Mouse (Mus musculus) urinary bladder, adult 18-20 months (tissue): ENCODE data around the gene Men1.

Experiments used
- DNase-seq, 2 experiments: peaks; one replicate each; pipeline ENCODE4 v3.0.0; 2022; ENCODE audit warnings: low spot score in 2 of 2, mixed read lengths in 2 of 2

The Men1 gene

DNA sequence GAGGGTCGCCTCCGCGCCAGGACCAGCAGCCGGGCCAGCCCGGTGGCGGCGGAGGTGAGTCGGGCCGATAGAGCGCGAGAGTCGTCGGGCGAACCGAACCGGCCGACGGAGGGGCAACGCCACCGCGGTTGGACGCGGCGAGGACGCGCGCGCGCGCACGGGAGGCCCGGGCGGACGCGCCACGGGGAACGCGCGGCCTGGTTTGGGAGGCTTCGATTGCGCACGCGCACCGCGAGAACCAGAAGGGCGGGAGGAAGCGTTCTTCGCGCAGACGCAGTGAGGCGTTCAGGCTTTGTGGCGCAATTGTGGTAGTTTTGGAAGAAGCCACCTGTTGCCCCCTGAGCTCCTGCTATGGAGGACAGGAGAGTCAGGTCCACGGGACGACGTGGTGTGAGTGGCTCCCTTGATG is 29.5 kb downstream of the Men1 start:
- DNase-seq, result peak; percentile 86 to 88

DNA sequence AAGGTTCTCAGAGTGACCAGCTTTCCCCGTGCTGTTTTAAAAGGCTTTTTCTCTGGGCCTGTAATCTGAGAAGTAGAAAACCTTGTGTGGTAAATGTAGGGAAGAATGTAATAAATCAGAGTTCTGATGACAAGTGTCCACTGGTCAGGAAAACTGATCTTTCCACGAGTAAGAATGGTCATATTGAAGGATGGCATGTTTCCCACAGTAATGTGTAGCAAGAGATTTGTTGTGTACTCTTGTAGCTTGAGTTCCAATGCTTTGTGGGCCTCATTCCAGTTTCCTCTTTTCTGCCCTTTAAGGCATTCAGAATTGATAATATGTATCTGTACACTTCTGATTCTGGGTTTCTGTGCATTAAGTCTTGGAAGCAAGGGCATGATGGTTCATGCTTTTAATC is 30.1 kb downstream of the Men1 start:
- no peak for DNase-seq

DNA sequence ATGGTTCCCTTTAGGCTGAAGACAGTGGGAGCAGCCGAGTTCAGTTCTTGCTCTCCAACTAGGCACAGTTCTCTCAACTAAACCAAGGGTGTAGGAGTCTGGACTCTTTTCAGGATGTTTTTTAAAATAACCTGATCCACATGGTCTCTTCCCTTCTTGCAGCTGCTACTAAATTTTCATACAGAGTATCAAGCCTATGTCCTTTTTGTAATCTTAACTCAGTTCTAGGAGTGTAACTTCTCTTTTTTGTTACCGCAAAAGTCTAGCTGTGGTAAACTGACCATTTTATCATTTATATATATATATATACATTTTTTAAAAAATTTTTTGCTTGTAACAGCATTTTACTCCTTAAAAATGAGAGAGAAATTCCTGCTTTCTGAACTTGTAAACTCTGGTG is 35.4 kb downstream of the Men1 start:
- no peak for DNase-seq

DNA sequence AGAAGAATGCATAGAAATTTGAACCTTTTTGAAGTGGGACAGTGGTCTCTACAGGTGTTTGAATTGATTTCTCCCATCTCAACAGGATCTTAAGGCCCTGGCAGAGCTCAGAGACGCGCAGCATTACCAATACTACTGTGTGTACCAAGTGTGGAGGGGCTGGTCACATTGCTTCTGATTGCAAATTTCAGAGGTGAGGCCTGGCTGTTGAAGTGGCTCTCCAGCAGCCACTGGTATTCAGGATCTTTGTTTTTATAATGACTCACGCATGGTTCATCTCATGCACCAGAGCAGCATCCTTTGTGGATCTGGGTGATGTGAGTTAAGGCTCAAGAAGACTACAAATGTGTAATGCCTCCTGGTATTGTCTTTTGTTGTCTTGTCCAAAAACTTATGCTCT is 37.7 kb downstream of the Men1 start:
- DNase-seq, result no peak

DNA sequence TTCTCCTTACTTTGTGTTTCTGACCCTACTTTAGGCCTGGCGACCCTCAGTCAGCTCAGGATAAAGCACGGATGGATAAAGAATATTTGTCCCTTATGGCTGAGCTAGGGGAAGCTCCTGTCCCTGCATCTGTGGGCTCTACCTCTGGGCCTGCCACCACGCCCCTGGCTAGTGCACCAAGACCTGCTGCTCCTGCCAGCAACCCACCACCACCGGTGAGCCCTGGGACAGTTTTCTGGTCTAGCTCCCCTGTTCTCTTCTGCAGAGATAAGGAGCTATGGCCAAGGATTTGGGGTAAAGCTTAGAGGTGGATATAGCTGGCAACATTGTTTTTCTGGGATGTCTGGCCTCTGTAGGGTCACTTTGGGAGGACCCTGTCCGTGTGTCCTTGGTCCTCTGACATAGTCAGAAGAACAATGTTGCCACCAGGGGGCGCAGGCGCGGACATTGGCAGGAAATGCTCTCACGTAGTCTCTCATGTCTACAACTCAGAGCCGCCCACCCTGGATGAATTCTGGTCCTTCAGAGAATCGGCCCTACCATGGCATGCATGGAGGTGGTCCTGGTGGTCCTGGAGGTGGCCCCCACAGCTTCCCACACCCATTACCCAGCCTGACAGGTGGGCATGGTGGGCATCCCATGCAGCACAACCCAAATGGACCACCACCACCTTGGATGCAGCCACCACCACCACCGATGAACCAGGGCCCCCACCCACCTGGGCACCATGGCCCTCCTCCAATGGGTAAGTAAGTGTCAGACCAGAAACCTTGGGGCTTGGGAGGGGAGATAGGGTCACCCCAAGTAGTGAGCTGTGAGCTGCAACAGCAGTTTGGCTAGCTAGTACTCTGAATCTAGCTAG is 39.0 kb downstream of the Men1 start:
- DNase-seq, result peak; percentile 34 to 72

DNA sequence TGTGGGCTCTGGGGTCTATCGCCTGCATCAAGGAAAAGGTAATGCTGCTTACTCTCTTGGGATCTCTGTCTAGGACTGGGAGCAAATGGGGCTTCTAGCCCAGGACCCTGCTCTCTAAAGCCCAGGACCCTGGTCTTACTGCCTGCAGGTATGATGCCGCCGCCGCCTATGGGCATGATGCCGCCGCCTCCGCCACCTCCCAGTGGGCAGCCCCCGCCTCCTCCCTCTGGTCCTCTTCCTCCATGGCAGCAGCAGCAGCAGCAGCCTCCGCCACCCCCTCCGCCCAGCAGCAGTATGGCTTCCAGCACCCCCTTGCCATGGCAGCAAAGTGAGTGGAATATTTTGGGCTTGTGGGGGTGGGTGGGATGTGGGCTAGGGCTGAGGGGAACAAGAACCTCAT is 39.8 kb downstream of the Men1 start:
- DNase-seq, result no peak

DNA sequence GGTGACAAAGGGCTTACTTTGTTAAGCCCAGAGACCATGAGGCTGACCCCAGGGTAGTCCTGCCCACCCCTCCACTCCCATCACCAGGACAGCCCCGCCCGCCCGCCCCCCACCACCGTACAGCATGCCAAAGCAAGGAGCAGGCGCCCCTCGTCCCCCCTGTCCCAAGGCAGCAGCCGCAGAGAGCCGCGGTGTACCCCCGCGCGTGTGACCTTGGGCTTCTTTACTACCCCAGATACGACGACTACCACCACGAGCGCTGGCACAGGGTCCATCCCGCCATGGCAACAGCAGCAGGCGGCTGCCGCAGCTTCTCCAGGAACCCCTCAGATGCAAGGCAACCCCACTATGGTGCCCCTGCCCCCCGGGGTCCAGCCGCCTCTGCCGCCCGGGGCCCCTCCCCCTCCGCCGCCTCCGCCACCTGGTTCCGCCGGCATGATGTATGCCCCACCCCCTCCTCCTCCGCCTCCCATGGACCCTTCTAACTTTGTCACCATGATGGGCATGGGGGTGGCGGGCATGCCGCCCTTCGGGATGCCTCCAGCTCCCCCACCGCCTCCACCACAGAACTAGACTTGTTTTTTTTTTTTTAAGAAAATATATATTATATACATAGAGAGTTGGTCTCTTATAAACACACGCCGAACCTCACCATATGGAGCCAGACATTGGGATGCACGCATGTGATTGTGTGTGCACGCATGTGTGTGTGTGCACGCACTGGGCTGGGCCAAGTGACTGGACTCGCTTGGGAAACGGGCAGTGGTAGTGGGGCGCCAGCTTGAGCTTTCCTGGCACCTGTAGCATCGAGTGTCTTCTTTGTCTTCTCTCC is 40.9 kb downstream of the Men1 start:
- DNase-seq, result no peak

DNA sequence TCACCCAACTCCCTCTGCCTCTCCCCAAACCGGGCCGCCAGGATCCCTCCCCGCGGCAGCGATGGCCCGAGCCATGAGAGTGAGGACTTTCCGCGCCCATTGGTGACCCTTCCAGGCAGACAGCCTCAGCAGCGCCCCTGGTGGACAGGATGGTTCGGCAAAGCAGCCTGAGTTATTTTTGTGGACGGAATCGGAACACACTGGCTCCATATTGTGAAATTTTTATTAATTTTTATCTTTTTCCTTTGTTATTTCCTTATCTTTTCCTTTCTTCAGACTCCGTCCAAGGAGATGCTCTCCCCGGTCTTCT is 41.4 kb downstream of the Men1 start:
- DNase-seq, result no peak

DNA sequence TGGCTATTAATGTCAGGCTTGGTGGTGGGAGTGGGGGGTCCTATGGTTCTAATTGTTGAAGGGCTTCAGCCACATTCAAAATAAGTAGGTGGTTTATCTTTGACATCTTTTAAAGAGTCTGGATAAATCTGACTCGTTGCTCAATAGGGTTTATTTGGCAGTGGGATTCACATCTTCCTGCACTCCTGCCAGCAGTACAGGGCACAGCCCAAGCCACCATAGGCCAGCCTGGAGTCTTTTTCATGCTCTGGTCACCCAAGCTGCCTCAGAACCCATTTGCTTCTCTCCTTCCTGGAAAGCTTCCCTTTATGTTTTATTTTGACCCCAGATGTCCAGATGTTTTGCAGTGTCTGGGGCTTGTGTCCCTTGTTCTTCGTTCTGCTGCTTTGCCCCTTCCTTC is 41.9 kb downstream of the Men1 start:
- DNase-seq, result no peak

DNA sequence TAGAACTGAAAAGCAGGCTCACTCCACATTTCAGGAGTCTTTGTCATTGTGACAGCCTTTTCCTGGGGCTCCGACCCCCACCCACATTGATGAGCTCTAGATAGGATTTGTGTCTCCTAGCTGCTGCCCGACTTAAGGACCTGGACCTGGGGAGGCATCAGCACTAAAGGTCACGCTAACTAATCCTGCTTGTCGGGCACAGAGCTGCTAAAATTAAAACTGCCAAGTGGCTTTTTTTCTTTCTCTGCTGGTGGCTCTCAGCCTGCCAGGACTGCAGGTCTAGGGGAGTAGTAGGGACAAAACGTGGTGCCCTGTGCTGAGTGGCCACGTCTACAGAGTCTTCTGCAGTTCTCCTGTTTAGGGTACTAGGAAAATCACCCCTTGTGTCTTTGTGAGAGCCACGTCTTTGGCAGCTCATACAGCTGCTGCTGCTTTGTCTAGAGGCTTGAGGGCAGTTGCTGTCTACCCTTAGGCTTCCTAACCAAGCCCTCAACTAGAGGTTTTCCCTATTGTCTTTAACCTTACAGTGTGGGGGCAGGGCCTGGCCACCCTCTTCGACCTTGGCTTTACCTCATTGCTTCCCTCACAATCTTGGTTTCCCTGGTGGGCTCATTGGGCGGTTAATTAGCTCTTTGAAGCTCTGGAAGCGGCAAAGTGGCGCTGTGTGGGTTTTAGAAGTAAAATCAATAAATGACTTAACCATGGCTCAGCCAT is 42.7 kb downstream of the Men1 start:
- no peak for DNase-seq

DNA sequence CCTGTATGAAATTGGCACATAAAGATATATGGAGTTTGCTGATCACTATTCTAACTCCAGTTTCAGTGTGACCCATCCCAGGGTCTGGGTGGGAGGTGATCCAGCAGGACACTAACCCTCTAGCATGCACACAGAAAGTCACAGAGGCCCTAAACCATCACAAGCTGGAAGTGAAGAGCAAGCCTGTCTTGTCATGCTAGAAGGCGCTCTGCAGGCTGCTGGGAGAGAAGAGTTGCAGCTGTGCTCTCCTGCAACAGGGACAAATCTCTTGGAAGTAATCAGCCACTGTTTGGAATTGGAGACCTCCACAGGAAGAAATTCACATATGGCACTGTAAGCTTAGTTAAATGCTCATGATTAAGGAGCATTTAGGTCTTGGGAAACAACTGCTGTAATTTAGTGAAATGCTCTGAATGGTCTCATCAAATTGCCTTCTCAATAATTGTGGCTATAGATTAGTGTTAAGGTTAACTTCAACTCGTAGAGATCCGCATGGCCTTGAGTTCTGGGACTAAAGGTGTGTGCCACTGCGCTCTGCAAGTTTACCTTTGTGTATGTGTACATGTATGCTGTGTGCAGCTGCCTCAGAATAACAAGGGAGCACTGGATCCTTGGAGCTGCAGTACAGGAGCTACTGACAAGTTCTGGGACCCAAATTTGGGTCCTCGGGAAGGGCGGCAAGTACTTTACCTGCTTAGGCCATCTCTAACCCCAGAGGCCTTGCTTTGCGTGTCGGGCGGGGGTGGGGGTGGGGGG is 45.8 kb downstream of the Men1 start:
- DNase-seq, result no peak

DNA sequence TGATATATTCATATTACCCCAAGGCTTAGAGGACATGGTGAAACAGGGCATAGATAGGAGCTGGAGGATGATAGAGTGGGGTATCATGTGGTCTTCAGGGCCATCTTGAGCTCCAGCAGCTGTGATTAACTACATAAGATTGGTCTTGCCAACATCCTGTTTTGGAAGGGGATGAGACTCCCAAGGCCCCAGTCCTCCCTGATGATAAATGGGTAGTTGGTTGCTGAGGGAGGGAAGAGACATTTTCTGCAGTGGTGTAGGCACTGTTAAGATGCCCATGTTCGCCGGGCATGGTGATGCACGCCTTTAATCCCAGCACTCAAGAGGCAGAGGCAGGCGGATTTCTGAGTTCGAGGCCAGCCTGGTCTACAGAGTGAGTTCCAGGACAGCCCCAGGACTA is 46.5 kb downstream of the Men1 start:
- no peak for DNase-seq

DNA sequence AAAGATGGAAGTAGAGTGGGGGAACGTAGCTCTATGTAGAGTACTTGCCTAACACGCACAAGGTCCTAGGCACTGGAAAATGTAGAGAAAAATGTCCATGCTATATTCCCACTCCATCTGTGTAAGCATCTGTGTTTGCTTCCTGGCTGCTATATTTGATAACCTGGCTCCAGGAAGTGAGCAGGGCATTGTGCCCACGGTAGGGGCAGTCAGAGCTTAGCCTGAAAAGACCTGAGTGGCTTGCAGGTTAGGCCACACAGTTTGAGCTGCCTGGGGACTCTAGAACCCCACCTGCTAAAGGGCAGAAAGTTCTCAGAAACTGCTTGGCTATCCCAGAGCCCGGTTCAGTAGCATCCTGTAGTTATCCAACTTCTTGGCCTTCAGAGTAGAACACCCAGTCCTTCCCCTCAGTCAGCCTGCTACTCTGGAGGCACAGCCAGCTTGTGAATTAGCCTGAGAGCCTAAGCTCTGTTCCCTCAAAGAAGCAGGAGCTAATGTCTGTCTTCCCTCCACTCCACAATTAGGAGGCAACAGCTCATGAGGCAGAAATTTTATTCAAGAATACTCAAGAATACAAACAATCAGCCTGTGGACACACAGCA is 47.6 kb downstream of the Men1 start:
- DNase-seq, result no peak

DNA sequence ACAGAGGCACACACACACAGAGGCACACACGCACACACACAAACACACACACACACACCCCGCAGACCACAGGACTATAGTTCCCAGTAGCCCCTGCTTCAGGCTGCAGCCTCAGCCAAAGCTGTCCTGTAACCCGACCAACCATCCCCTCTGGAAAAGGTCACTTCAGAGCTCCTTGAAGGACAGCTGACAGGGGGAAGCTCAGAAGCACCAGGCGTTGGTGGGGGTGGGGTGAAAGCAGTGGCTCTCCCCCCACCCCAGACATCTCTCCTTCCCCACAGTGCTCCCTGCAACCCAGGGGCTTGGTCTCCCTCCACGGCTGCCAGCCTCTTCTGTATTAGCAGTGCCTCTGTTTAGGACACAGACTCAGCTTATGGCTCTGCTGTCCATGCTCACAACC is 48.7 kb downstream of the Men1 start:
- DNase-seq, result no peak

DNA sequence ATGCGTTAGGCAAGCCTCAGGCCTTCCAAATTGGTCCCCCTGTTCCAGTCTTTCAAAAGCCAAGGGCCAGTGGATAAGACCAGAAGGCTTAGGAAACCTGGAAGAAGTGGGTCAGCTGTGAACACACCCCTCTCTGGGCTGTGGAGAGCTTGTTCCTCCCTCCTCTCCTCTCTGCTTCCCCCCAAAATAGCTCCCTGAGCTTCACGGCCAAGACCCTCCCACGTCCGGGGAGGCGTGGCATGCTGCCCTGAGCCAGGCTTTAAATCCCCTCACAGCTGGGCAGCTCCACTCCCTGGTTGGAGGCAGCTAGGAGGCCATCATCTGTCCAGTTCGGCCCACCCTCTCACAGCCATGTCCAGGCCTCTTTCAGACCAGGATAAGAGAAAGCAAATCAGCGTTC is 49.3 kb downstream of the Men1 start, which contains the start of gene Pygm:
Gene Pygm (plus strand): TSS at position 272 of the 400 bp plus-strand sequence.
- DNase-seq, result peak in 1 of 2 experiments; percentile 59

DNA sequence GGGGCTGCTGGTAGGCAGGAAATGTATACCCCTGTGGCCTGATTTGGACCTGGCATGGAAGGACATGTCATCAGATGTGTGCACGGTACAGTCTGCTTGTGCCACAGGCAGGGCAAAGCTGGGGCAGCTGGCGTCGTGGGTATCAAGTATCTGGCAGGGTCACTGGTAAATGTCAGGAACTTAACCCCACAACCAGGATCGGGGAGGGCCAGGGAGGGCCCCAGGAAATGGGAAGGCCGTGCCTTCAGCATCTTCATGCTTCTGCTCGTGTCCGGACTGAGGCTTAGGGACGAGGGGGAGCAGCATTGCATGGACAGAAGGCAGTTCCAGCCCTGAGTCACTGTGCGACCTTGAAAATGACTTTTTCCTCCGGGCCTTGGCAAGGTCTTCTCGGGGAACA is 50.2 kb downstream of the Men1 start:
- no peak for DNase-seq

DNA sequence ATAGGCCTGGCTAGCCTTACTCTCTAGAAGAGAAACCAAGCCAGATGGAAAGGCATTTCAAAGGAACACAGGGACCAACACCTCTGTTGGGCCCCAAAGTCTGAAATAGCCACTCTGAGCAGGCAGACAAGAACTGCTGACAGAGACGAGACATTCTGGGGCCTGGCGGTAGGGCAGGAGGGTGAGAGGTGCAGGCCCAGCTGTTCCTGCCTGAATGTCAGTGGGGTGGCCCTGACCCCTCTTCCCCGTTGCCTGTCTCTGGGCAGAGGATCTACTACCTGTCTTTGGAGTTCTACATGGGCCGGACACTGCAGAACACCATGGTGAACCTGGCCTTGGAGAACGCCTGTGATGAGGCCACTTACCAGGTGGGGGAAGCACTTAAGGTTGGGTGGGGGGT is 50.6 kb downstream of the Men1 start:
- DNase-seq, result no peak

DNA sequence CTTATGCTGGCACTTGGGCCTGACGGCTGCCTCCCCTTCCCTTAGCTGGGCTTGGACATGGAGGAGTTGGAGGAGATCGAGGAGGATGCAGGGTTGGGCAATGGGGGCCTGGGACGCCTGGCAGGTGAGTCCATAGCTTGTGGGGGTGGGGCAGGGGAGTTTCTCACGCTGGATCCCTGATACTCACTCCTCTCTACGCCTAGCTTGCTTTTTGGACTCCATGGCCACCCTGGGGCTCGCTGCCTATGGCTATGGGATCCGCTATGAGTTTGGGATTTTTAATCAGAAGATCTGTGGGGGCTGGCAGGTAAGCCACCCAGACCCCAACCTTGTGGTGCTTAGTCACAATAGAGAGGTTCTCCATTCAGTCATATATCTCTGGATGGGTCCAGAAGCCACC is 51.0 kb downstream of the Men1 start:
- DNase-seq, result no peak

DNA sequence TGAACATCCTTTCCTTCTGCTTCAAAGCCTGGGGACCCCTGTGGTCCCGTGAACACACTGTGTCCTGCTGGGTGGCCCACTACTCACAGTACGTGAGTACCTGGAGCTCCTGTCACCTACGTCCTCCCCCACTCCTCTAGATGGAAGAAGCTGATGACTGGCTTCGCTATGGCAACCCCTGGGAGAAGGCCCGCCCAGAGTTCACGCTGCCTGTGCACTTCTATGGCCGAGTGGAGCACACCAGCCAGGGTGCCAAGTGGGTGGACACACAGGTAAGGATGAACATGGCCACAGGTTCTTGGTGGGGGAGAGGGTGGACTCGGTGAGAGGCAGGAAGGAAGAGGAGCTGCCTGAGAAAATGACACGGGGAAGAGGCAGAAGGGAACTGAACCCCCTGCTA is 51.5 kb downstream of the Men1 start:
- DNase-seq, result no peak

DNA sequence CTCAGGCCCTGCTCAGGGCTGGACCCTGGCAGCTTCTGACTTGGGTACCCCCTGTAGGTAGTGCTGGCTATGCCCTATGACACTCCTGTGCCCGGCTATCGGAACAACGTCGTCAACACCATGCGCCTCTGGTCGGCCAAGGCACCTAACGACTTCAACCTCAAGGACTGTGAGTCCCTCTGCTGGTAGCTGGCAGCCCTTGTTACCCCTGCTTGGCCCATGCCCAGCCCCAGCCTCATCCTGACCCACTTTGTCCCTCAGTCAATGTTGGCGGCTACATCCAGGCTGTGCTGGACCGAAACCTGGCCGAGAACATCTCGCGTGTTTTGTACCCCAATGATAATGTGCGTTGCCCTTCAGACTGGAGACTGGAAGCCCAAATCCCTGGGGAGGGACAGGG is 53.2 kb downstream of the Men1 start:
- no peak for DNase-seq

DNA sequence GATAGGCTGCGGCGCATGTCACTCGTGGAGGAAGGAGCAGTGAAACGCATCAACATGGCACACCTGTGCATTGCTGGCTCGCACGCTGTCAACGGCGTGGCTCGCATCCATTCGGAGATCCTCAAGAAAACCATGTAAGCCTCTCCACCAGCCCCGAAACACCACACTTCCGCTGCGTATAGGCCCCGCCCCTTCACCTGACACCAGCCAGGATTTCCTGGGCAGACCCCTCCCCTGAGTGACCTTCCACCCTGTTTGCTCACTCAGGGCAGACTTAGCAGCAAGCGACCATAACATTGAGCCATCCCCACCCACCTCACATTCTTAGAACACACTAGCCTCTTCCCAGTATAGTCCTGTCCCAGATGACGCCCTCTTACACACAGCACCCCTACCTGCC is 55.0 kb downstream of the Men1 start:
- no peak for DNase-seq
